Mouse (Mus musculus) lung, adult 18-20 months (tissue): ENCODE measurements at regions not wholly inside any gene's neighbourhood (a gene's known extent, or its start where the extent isn't known, plus 50 kb on each side); places are given as distances from the start of the nearest gene placed in this dataset.

Experiments
- DNase-seq, 2 experiments: peaks; one replicate each; pipeline ENCODE4 v3.0.0; 2022; ENCODE audit warnings: mixed read lengths in 2 of 2

- DNase-seq: no peak
These were observed 207.9 kb upstream of the Pgrmc2 start for GRCm38 (mm10) chr3:41290535-41291307.

GRCm38 (mm10) chr3:41288735-41289134 is 205.9 kb upstream of the Pgrmc2 start:
- no peak for DNase-seq

DNA sequence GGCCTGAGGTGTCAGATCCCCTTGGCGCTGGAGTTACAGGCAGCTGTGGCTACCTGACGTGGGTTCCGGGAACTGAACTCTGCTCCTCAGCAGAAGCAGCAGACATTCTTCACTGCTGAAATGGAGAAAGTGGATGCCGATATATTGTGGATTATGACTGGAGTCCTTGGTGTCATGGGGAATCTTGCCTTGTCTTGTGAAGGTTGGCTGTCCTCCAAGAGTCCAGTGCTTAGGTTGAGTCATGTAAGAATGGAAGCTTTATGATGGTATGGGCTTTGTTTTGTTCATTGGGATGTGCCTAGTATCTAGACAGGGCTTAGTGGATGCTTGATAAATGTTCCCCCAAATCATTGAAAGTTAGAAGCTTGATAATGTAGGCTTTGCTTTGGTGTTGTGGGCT is 205.2 kb upstream of the Pgrmc2 start:
- DNase-seq: no peak

- DNase-seq: no peak
These were observed 202.5 kb upstream of the Pgrmc2 start for GRCm38 (mm10) chr3:41285336-41285735.

DNA sequence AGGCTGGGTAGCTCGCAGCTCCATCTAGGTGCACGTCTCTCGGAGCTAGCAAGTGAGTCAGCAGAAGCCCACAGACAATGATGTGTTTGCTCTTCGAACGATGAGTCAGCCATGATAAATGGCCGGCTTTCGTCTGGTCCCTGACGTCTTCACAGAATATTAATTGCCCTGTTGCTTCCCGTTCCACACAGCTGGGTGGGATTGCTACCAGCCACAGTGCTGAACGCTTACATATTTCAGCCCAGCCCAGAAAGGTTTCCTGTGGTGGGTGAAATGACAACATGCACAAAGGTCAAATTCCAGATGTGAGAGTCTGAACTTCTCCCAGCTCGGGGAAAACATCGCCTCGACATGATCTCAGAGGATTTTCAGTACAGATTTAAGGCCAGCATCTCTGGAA is 202.1 kb upstream of the Pgrmc2 start:
- peak; percentile 26 to 52 for DNase-seq

- DNase-seq: no peak
These were observed 199.7 kb upstream of the Pgrmc2 start for GRCm38 (mm10) chr3:41282431-41283037.

DNA sequence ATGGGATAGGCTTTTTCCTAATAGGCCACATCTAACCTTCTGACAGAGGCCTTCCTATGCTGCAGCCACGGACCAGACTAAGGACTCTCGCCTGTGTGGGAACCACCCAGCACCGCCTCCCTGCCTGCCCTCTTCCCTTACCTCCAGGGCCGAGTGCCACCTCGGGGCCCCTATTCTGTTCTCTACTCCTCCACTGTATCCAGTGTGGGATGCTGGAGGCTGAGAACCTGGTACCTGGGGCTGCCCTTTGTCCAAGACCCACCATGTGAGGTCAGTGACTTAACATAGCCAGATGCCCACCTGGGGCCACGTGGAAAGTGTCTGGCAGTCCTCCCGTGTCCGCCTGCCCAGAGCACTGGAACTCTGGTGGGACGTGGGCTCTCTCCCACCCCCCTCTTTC is 193.2 kb upstream of the Pgrmc2 start:
- no peak for DNase-seq

- DNase-seq: no peak
These were observed 185.7 kb upstream of the Pgrmc2 start for GRCm38 (mm10) chr3:41268516-41268915.

DNA sequence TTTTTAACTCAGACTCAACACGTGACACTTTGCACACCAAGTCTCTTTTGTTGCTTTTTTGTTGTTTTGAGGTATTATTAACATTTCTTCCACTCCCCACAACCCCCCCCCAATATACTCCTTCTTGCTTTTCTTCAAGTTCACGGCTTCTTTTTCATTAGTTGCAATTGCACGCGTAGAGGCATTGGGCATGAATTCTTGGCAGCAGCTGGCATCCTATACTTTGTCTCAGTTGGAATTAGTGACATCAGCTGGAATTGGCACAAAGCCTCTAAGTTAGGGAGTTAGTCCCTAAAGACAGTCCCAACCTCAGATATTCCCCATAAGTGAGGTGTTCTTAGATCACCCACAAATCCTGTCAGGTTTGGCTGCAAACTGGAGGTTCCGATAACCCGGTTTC is 183.4 kb upstream of the Pgrmc2 start:
- DNase-seq: no peak

DNA sequence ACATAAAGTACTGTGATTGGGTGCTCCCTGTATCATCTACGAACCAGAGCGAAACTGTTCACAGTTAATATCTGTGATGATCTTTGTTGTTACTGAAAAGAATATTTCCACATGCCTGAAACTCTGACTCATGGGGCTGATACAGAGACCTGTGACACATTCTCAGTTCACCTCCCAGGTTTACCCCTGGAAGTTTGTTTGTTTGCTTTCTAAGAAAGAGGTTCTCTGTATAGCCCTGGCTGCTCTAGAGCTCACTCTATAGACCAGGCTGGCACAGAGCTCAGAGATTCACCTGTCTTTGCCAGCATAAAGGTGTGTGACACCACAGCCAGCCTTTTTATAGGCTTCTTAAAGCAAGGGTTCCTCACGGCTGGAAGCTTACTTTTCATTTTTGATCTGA is 182.6 kb upstream of the Pgrmc2 start:
- DNase-seq: no peak

- DNase-seq: no peak
These were observed 175.4 kb upstream of the Pgrmc2 start for GRCm38 (mm10) chr3:41258291-41258690.

- DNase-seq: no peak
These were observed 162.1 kb upstream of the Pgrmc2 start for GRCm38 (mm10) chr3:41244960-41245359.

- no peak for DNase-seq
These were observed 159.2 kb upstream of the Pgrmc2 start for GRCm38 (mm10) chr3:41241856-41242552.

- no peak for DNase-seq
These were observed 157.0 kb upstream of the Pgrmc2 start for GRCm38 (mm10) chr3:41239801-41240200.

- DNase-seq: no peak
These were observed 156.4 kb upstream of the Pgrmc2 start for GRCm38 (mm10) chr3:41239246-41239645.

GRCm38 (mm10) chr3:41238046-41238445 is 155.2 kb upstream of the Pgrmc2 start:
- no peak for DNase-seq

DNA sequence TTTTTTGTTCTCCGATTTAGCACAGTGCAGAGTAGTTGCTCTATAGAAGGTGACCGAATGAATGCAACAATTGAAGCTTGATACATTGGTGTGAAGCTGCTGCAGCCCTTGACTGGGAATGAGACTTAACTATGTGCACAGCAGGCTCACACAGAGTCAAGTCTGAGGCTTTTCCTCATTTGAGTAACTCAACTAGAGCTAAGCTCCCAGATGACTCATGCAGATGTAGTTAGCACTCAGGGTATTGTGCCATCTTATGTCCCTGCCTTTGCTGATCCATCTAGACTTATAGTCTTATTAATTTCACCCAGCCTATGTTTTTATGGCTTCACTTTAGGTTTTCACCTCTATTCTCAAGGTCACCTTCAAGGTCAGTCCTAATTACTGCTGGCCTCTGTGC is 152.8 kb upstream of the Pgrmc2 start:
- DNase-seq: no peak

- DNase-seq: no peak
These were observed 152.1 kb upstream of the Pgrmc2 start for GRCm38 (mm10) chr3:41234994-41235393.

DNA sequence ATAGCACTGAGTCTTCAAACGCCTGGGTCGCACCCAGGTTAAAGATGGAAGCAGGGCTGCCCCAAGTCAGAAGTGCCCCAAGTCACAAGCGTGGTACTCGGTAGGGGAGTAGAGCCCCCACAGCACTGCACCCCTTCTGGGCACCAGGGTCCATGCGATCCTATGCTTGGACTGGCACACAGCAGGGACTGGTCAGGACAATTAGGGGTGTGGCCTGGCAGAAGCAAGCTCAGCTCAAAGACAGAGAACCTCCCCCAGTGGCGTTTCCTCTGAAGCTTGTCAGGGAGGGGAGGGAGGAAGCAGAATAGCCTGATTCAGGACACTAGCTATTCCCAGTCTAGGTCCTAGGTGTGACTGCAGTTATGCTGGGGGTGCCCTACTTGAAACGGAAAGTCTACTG is 151.3 kb upstream of the Pgrmc2 start:
- DNase-seq: no peak

- DNase-seq: no peak
These were observed 150.6 kb upstream of the Pgrmc2 start for GRCm38 (mm10) chr3:41233439-41233838.

GRCm38 (mm10) chr3:41230961-41231377 is 148.1 kb upstream of the Pgrmc2 start:
- DNase-seq: no peak

GRCm38 (mm10) chr3:41229493-41229892 is 146.6 kb upstream of the Pgrmc2 start:
- DNase-seq: no peak

DNA sequence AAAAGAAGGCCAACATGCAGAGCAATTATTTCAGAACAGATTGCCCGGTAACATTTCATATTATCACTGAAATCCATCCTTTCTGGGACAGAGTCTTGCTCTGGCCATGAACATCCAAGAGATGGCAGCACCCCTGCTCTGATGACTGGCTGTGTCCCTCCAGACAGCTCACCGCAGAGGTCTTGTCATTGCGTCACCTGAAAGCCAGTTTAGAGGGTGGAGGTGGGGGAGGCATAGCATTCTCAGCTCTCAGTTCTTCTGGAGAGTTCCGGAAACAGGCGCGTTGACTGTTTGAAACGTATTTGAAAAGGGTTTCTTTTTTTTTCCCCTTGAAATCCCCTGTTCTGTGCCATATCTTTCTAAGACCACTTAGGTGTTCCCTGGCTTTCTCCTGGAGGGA is 145.7 kb upstream of the Pgrmc2 start:
- peak; percentile 37 to 67 for DNase-seq

GRCm38 (mm10) chr3:41220746-41221145 is 137.9 kb upstream of the Pgrmc2 start:
- DNase-seq: no peak
